Mouse (Mus musculus): ENCODE data around the gene Zfp334.
A peak's percentile ranks its signal among the peaks of the same experiment; 100 is the strongest.

Gene Zfp334

DNA sequence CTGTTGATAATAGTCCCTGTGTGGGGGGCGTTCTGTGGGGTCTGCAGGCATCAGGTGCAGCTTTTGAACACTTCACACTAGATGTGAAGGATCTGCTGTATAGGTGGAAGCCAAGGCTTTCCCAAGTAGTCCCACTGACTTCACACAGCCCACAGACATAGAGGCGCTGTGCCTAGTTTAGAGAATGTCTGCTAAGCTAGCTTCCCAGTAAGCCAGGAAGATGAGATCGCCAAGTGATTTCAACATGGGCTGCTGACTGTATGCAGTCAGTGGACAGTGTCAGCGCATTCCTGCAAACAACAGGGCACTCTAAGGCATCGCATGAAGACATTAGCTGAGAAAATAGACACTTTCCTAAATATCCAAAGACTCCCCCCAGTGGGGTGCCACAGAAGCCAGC lies 12.6 kb downstream of the Zfp334 start:
- DNase-seq (ENCODE audit: low read depth) = no peak

GRCm38 (mm10) chr2:165371066-165371465 lies 17.0 kb downstream of the Zfp334 start:
- no peak for DNase-seq (ENCODE audit: low read depth)

DNA sequence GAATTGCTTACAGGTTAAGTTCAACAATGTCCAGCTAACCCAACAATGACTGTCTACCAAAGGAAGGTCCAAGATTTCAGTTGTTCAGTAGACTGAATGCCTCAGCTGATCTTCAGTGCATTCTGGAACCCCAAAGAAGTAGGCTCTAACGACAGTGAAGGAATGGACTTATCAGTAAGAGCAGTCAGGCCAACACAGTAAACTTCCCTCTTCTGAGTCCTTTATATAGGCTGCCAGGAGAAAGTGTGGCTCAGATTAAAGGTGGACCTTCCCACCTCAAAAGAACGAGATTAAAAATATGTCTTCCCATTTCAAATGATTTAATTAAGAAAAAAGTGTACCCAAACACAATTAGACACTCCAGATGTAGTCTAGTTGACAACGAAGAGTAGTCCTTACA lies 17.7 kb downstream of the Zfp334 start:
- DNase-seq (ENCODE audit: low read depth) = no peak

DNA sequence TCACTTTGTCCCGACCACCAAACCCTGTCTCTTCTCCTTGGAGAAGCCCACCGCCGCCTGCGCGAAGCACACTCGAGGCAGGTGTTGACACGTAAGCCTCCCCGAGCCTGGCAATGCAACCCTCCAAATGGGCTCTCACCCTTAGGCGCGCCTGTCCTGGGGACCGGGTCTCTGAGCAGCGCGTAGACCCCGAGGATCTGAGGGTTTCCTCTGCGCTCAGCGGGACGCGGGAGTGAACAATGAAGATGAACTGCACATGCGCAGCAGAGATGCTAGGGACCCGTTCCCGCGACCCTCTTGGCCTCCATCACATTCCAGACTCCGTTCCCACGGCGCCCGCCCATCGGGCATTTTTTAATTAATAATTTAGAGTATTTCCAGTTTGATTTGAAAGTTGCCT lies 19.6 kb downstream of the Zfp334 start, which contains the start of gene Zfp663:
Gene Zfp663, minus strand, starts transcription at position 234 of the 400 bp plus-strand sequence.
- no peak for DNase-seq (ENCODE audit: low read depth)

- DNase-seq (ENCODE audit: low read depth) = peak; percentile 37
These were observed 20.1 kb downstream of the Zfp334 start for GRCm38 (mm10) chr2:165367868-165368439.

- DNase-seq (ENCODE audit: low read depth) = peak; percentile 53
These were observed 21.0 kb downstream of the Zfp334 start for GRCm38 (mm10) chr2:165367047-165367520.

GRCm38 (mm10) chr2:165364334-165365091 lies 23.5 kb downstream of the Zfp334 start:
- peak; percentile 59 for DNase-seq (ENCODE audit: low read depth)

DNA sequence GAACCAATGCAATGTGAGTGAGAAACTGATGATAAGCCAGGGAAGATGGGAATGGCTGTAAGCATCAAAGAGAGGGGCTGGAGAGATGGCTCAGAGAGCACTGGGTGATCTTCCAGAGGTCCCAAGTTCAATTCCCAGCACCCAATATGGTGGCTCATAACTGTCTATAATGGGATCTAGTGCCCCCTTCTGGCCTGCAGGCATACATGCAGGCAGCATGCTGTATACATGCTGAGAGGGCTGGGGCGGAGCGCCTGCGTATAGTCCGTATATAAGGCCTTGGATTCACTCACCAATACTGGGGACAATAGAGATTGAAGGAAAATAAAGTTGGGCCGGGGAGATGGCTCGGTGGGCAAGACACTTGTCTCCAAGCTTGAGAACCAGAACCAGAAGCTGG lies 24.8 kb downstream of the Zfp334 start:
- no peak for DNase-seq (ENCODE audit: low read depth)

- peak; percentile 70 for DNase-seq (ENCODE audit: low read depth)
These were observed 27.2 kb downstream of the Zfp334 start for GRCm38 (mm10) chr2:165360861-165361260.

DNA sequence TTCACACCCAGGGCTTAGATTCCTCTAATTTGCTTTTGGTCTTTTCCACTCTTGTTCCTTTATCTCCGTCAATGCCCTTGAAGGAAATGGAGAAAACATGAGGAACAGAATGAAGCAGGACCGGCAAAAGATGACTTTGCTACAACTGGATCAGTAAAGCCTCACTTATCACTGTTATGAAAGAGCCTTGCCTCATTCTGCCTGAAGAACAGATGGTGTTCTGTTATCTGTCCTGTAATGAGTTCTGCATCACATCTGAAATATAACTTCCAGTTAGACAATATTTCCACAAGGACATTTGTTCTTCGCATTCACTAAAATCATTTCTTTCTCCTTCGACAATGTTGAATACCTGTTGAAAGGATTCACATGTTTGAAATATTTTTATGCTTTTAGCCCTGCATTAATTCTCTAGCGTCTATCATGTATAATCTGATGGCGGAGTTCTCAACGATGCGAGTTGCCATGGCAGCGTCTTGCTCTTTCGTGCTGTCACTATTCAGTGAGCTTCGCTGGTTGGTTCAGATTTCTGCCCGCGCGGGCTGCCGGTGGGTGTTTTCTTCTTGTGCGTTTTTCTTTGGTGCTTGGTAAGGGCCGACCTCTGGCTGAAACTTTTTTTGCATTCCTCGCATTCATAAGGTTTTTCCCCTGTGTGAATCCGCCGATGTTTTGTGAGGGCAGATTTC lies 36.1 kb downstream of the Zfp334 start:
- no peak for DNase-seq (ENCODE audit: low read depth)

DNA sequence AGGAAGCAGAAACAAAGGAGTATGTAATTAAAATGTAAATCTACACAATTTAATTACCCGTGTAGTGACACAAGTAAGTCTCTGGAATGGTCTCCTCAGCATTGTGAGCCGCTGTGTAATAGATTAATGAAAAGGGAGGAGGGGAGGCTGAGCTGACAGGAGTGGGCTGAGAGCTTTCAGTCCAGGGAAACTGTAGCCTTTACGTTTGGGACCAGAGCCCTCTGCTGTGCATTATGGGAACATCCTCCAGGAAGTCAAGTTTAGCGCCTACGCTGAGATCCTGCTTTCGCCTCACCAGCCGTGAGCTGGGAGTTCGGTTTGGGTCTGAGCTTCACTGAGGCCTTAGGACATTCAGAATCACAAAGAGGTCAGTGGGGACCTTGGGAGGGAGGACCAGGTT lies 38.6 kb downstream of the Zfp334 start:
- no peak for DNase-seq (ENCODE audit: low read depth)

DNA sequence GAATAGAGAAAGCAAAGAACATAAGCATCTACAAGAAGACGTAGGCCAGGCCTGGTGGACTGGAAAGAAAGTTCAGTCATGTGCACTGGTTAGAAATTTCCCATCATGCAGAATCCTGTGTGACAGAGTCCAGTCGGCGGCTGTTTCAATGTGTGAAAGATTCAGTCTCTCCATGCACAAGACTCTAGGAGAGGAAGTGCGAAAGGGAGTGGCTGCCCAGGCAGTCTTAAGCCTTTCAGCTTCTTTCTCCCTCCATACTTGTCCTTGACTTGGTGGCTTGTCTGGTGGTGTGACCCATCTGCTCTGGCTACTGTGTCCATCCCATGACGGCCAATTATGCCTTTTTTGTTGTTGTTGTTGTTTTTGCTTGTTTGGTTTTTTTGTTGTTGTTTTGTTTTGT lies 41.9 kb downstream of the Zfp334 start:
- no peak for DNase-seq (ENCODE audit: low read depth)

DNA sequence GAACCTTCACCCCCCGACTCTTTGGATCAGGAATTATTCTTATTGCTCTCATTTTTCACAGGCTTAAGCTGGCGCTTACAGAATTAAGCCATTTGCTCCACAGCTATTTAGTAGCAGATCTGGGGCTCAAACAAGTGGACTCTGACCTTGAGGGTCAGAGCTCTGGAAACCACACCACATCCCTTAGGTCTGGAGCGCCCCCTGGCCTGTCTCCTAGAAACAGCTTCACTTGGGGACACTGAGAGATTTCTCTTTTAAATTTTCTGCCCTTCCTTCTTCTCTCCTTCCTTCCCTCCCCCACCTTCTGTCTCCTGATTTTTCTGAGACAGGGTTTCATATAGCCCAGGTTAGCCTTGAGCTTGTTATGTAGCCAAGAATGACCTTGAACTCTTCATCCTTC lies 50.9 kb downstream of the Zfp334 start:
- peak; percentile 45 for DNase-seq (ENCODE audit: low read depth)

GRCm38 (mm10) chr2:165332610-165333210 lies 55.3 kb downstream of the Zfp334 start:
- no peak for DNase-seq (ENCODE audit: low read depth)

- DNase-seq (ENCODE audit: low read depth) = no peak
These were observed 58.4 kb downstream of the Zfp334 start for GRCm38 (mm10) chr2:165329703-165330102.

DNA sequence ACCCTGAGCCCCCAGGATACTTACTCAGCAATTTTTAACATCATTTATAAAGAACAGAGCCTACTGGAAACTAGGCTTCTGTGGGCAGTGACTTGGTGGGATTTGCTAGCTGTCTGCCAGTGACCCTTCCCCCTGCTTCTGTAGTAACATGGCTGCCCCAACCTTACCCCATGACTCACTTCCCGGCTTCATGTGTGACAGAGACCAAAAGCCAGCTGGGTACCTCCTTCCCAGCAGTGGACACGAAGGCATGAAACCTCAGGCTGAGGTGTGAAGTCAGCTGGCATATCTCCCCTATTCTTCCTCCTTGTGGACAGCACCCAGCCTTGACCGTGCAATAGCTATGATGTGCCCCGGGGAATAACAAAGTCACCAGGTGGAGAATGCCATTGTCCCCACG lies 59.3 kb downstream of the Zfp334 start:
- no peak for DNase-seq (ENCODE audit: low read depth)

DNA sequence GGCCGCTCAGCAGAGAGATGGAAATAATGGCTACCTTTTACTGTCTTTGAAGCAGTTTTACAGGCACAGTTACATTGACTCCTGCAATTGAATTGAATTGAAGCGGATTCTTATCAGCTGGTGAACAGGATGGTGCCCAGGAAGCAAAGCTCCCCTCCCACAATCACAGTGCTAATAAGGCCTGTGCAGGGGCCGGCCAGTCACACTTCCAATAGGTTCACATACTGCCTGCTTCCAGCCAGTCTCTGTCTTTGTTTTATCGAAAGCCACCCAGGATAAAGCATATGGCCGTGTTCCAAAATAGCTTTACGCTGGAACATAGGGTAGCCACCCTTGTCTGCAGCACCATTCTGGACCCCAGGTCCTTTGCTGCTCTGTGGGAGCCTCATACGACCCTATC lies 60.7 kb downstream of the Zfp334 start:
- DNase-seq (ENCODE audit: low read depth) = no peak

- DNase-seq (ENCODE audit: low read depth) = peak; percentile 99
These were observed 61.5 kb downstream of the Zfp334 start, which contains the start of gene Elmo2 for GRCm38 (mm10) chr2:165326304-165327190. Gene Elmo2, minus strand, starts transcription at chr2:165326479.

GRCm38 (mm10) chr2:165325521-165326303 lies 62.3 kb downstream of the Zfp334 start:
- DNase-seq (ENCODE audit: low read depth) = no peak

Measured in induced T-regulatory cell, adult 2 months (primary cell).